ENCODE assay signal across 8 mouse cellular contexts in the genomic region with DNA sequence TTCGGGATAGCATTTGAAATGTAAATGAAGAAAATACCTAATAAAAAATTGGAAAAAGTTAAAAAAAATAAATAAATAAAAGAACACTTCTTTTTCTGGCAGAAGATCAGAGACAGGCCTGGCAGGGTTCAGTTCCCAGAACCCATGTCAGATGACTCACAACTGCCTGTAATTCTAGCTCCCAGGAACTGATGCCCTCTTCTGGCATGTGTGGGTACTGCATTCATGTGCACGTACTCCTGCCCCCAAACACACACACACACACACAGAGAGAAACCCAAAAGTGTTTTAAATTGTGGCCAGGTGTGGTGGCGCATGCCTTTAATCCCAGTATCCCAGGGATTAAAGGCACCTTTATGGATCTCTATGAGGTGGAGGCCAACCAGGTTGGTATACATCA. TPM values are rescaled to one million over a fixed set of nuclear protein-coding genes. Genes with fewer than 3 reads are reported as not detected.
DNase-seq lines count a peak whose midpoint lies in the region; ATAC-seq and TF ChIP-seq lines count a peak whose summit lies in the region.

No protein-coding gene starts in this region.

- H3K36me3 ChIP-seq in liver, adult 2 months (ENCODE audit: control insufficient read depth, insufficient read depth, low read length) = peaks cover 25% of the 10 kb centered on the region
- H3K36me3 ChIP-seq in liver, embryonic 12.5 days = peaks cover 79% of the 10 kb centered on the region
- H3K36me3 ChIP-seq in embryonic facial prominence, embryonic 10.5 days (replicated peaks) = peaks cover 79% of the 10 kb centered on the region

- H3K9ac ChIP-seq in liver, adult 2 months (ENCODE audit: low read depth, low read length) = no peak overlapping the region
- no peak overlapping the region for H3K9ac ChIP-seq in liver, embryonic 12.5 days

- peak; percentile 45; the same call in 1 of the 2 replicates for TF ChIP-seq CTCF in liver, adult 2 months (IDR thresholded peaks at IDR 0.05; ENCODE audit: low read depth, low read length)

- H3K27ac ChIP-seq in liver, adult 2 months (replicated peaks; ENCODE audit: insufficient read depth, low read depth, low read length) = no peak overlapping the region
- no peak overlapping the region for H3K27ac ChIP-seq in liver, embryonic 12.5 days
- no peak overlapping the region for H3K27ac ChIP-seq in embryonic facial prominence, embryonic 10.5 days (replicated peaks)

- H3K27me3 ChIP-seq in liver, adult 2 months (ENCODE audit: control insufficient read depth, insufficient read depth, low read length) = no peaks in the 10 kb centered on the region
- H3K27me3 ChIP-seq in liver, embryonic 12.5 days (replicated peaks) = no peaks in the 10 kb centered on the region
- no peaks in the 10 kb centered on the region for H3K27me3 ChIP-seq in embryonic facial prominence, embryonic 10.5 days (replicated peaks; ENCODE audit: low read depth, poor library complexity, severe bottlenecking)

- ATAC-seq in liver, embryonic 12.5 days = no peak

- H3K9me3 ChIP-seq in liver, embryonic 12.5 days (replicated peaks) = no peaks in the 10 kb centered on the region
- H3K9me3 ChIP-seq in embryonic facial prominence, embryonic 10.5 days = no peaks in the 10 kb centered on the region

- H3K4me3 ChIP-seq in liver, adult 2 months (ENCODE audit: insufficient read depth, low read depth, low read length) = no peak overlapping the region
- no peak overlapping the region for H3K4me3 ChIP-seq in liver, embryonic 12.5 days
- H3K4me3 ChIP-seq in embryonic facial prominence, embryonic 10.5 days = no peak overlapping the region

- H3K4me1 ChIP-seq in liver, adult 2 months (ENCODE audit: control insufficient read depth, insufficient read depth, low read length) = no peaks in the 10 kb centered on the region
- H3K4me1 ChIP-seq in liver, embryonic 12.5 days = peaks cover 16% of the 10 kb centered on the region
- H3K4me1 ChIP-seq in embryonic facial prominence, embryonic 10.5 days = no peaks in the 10 kb centered on the region

- 98% methylated on average over 3 of the region's 3 CpGs for WGBS in liver, adult 2 months
- 91% methylated on average over 3 of the region's 3 CpGs for whole genome bisulfite sequencing in liver, embryonic 12.5 days (ENCODE audit: insufficient replicate concordance)
- WGBS in embryonic facial prominence, embryonic 10.5 days = 96% methylated on average over 3 of the region's 3 CpGs

- no peak overlapping the region for H3K4me2 ChIP-seq in liver, embryonic 12.5 days

- no peak for TF ChIP-seq POLR2A in liver, adult 2 months (IDR thresholded peaks at IDR 0.05; ENCODE audit: extremely low read depth, insufficient read depth, low read length)

- DNase-seq in adrenal gland, postnatal 10 days = peak; percentile 32
- DNase-seq in adrenal gland, postnatal 25 days = no peak
- DNase-seq in liver, adult 2 months (ENCODE audit: extremely low read depth, low read depth, low spot score) = peak; percentile 11
- peak; percentile 19 for DNase-seq in embryonic facial prominence, embryonic 10.5 days (ENCODE audit: low spot score)
- peak; percentile 53 for DNase-seq in testis, postnatal 10 days (ENCODE audit: low spot score)
- no peak for DNase-seq in gastrocnemius, postnatal 4 days (ENCODE audit: low spot score in 2 of 2)
- no peak for DNase-seq in yolk sac, embryonic 10.5 days (ENCODE audit: low spot score)

- H3K79me2 ChIP-seq in liver, adult 2 months (ENCODE audit: control insufficient read depth, insufficient read depth, low read length) = no peaks in the 10 kb centered on the region; the same call in 1 of the 2 replicates

RNA-seq across cellular contexts. Expression of a gene that starts 51.3 kb away (rescaled TPM):
- 10 to 100 TPM; 47.7 to 50.2 TPM for total RNA-seq in adrenal gland, postnatal 10 days (2021)
- 41.2 and 59.4 TPM in 2 replicates for total RNA-seq in adrenal gland, postnatal 25 days (2021)
- 16.5 and 19.3 TPM in 2 replicates for total RNA-seq in liver, adult 2 months (2014; rRNA removed)
- polyA plus RNA-seq in liver, adult 2 months (2012; rRNA removed) = 3.7 and 4.6 TPM in 2 replicates
- polyA plus RNA-seq in liver, embryonic 12.5 days (2016; fragmentation: Nextera tagmentation; extraction: Ambion mirVana) = 58.1 and 59.3 TPM in 2 replicates
- polyA plus RNA-seq in embryonic facial prominence, embryonic 10.5 days (2016; fragmentation: Nextera tagmentation; extraction: Ambion mirVana) = 103 and 108 TPM in 2 replicates
- total RNA-seq in gastrocnemius, postnatal 4 days (2021) = 10 to 100 TPM; 41.2 to 43.6 TPM

Comparison
In these comparisons a context has a peak if more than half of its experiments do, and no peak if none do; other contexts are left out.
1. DNase-seq: peak in adrenal gland, postnatal 10 days (single experiment), liver, adult 2 months (single experiment), embryonic facial prominence, embryonic 10.5 days (single experiment) and testis, postnatal 10 days (single experiment); none in adrenal gland, postnatal 25 days (single experiment), gastrocnemius, postnatal 4 days (0 of 2) and yolk sac, embryonic 10.5 days (single experiment).